Mouse (Mus musculus): Measurements from ENCODE around the gene Spint2.

DNA sequence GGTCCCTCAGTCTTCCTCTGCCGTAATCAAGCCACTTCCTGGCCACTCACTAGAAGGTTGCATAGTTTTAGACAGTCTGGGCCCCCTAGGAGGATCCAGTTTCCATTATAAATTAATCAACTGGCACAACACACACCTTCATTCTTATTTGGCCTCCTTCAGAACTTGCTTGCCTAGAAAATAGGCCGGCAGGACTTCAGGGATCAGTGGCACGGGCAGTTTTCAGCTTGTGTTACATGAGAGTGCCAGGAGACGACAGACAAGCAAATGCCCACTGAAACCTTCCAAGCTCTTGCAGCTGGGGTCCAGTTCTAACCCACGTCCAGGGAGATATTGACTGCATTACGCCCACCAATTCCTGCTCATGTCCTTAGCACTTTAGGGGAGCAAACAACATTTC lies 19.6 kb downstream of the Spint2 start:
- TF ChIP-seq EP300 (IDR thresholded peaks at IDR 0.05; ENCODE audit: insufficient read depth, low read depth, low read length) (no peak), CTCF (IDR thresholded peaks at IDR 0.05; ENCODE audit: low read depth, low read length) (no peak)

Data from ES-Bruce4 (cell line).